Mouse (Mus musculus): Measurements from ENCODE around the gene Cln3. TPM values are rescaled to one million over a fixed set of nuclear protein-coding genes. Genes with fewer than 3 reads are reported as not detected.

Gene Cln3
- total RNA-seq, 2 experiments from 2014 or later: 20.8 to 23.2 TPM

DNA sequence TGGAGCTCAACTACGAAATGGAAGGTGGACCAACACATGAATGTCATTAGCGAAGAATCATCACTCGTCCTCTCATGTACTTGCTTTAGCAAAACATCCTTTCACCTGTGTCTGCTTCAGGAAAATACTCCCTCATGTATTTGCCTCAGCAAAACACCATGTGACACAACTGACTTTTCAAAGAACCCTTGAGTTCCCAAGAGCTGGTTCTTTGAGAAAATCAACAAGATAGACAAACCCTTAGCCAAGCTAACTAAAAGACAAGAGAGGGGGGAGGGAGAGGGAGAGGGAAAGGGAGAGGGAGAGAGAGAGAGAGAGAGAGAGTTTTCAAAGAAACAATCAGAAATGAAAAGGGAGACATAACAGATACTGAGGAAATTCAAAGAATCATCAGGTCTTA, 62.3 kb downstream of the Cln3 start:
- no peak for DNase-seq (ENCODE audit: low spot score in 2 of 2)

Small RNAs within 50 kb of the gene (microRNA-seq; reads per million reads assigned to microRNA genes)
- 11.2 to 11.8 reads per million in 2 experiments for gene Mir7059

Other genes with a start within 250 kb of the Cln3 start
- 1 to 10 TPM in 1 of 2 experiments, under 1 TPM in 1; 0.73 to 1.8 TPM for gene Lat, start 216.2 kb downstream of the Cln3 start, total RNA-seq (2021)
- gene Spns1, start 208.4 kb downstream of the Cln3 start, total RNA-seq (2021): 10 to 100 TPM; 78.8 to 91.0 TPM
- 10 to 100 TPM in 1 of 2 experiments, 1 to 10 TPM in 1; 9.3 to 10.8 TPM for gene Nfatc2ip, start 189.1 kb downstream of the Cln3 start, total RNA-seq (2021)
- under 1 TPM in 1 of 2 experiments, not detected in 1; 0.25 TPM for gene Cd19, start 170.9 kb downstream of the Cln3 start, total RNA-seq (2021)
- 10 to 100 TPM; 10.8 to 13.1 TPM for gene Rabep2, start 157.1 kb downstream of the Cln3 start, total RNA-seq (2021)
- under 1 TPM; 0.09 to 0.58 TPM for gene Atp2a1, start 122.7 kb downstream of the Cln3 start, total RNA-seq (2021)
- 10 to 100 TPM; 68.1 to 69.6 TPM for gene Sh2b1, start 110.4 kb downstream of the Cln3 start, total RNA-seq (2021)
- gene Tufm, start 98.5 kb downstream of the Cln3 start, total RNA-seq (2021): 100 to 1,000 TPM in 1 of 2 experiments, 10 to 100 TPM in 1; 88.2 to 106 TPM
- gene Atxn2l, start 82.4 kb downstream of the Cln3 start, total RNA-seq (2021): 100 to 1,000 TPM; 118 to 123 TPM
- gene Eif3c, start 19.4 kb downstream of the Cln3 start, total RNA-seq (2021): 100 to 1,000 TPM; 199 to 200 TPM
- under 1 TPM; 0.43 to 0.51 TPM for gene Apobr, start 875 bp downstream of the Cln3 start, total RNA-seq (2021)
- gene Il27, start 9.1 kb upstream of the Cln3 start, total RNA-seq (2021): not detected
- 1 to 10 TPM; 2.9 to 5.5 TPM for gene Nupr1, start 45.0 kb upstream of the Cln3 start, total RNA-seq (2021)
- gene Sgf29, start 63.5 kb upstream of the Cln3 start, total RNA-seq (2021): 10 to 100 TPM; 27.1 to 36.3 TPM
- 1 to 10 TPM; 3.8 to 5.3 TPM for gene Sult1a1, start 90.6 kb upstream of the Cln3 start, total RNA-seq (2021)
- 100 to 1,000 TPM; 114 to 137 TPM for gene Bola2, start 109.6 kb upstream of the Cln3 start, total RNA-seq (2021)
- 10 to 100 TPM; 20.1 to 21.5 TPM for gene Slx1b, start 110.0 kb upstream of the Cln3 start, total RNA-seq (2021)
- 100 to 1,000 TPM; 145 to 151 TPM for gene Coro1a, start 122.0 kb upstream of the Cln3 start, total RNA-seq (2021)
- gene Mapk3, start 173.8 kb upstream of the Cln3 start, total RNA-seq (2021): 100 to 1,000 TPM; 146 to 150 TPM
- gene Gdpd3, start 180.5 kb upstream of the Cln3 start, total RNA-seq (2021): 1 to 10 TPM; 2.7 to 3.0 TPM
- 100 to 1,000 TPM; 150 to 152 TPM for gene Ypel3, start 191.1 kb upstream of the Cln3 start, total RNA-seq (2021)
- under 1 TPM; 0.62 to 0.69 TPM for gene Tbx6, start 195.7 kb upstream of the Cln3 start, total RNA-seq (2021)
- gene Ppp4c, start 206.7 kb upstream of the Cln3 start, total RNA-seq (2021): 10 to 100 TPM; 56.2 to 64.6 TPM
- gene Fam57b, start 211.9 kb upstream of the Cln3 start, total RNA-seq (2021): 100 to 1,000 TPM; 133 to 147 TPM
- gene 4930451I11Rik, start 245.8 kb upstream of the Cln3 start, total RNA-seq (2021): not detected